Mouse (Mus musculus): Measurements from ENCODE around the gene Glis3. TPM values are rescaled to one million over a fixed set of nuclear protein-coding genes. Genes with fewer than 3 reads are reported as not detected.

The Glis3 gene
- polyA plus RNA-seq, 1 experiment from 2014 or later: 0.13 TPM

GRCm38 (mm10) chr19:28395584-28395861 lies 284.4 kb downstream of the Glis3 start:
- Histone ChIP-seq H3K4me2 (no peak overlapping the region), H3K27ac (no peak overlapping the region), H3K27me3 (no peaks in the 10 kb centered on the region), H3K4me3 (replicated peaks) (no peak overlapping the region), H3K9me3 (replicated peaks) (no peaks in the 10 kb centered on the region), H3K4me1 (replicated peaks) (no peaks in the 10 kb centered on the region), H3K9ac (no peak overlapping the region), H3K36me3 (no peaks in the 10 kb centered on the region)
- ATAC-seq (ENCODE audit: low read depth) (no peak), DNase-seq (no peak)
- 65% methylated on average over 1 of the region's 1 CpGs for WGBS (ENCODE audit: insufficient replicate concordance)

GRCm38 (mm10) chr19:28394826-28395583 lies 284.9 kb downstream of the Glis3 start:
- WGBS (ENCODE audit: insufficient replicate concordance): 67% methylated on average over 12 of the region's 12 CpGs
- Histone ChIP-seq H3K9ac (no peak overlapping the region), H3K36me3 (no peaks in the 10 kb centered on the region), H3K27ac (no peak overlapping the region), H3K27me3 (no peaks in the 10 kb centered on the region), H3K4me1 (replicated peaks) (no peaks in the 10 kb centered on the region), H3K9me3 (replicated peaks) (no peaks in the 10 kb centered on the region), H3K4me3 (replicated peaks) (no peak overlapping the region), H3K4me2 (no peak overlapping the region)
- DNase-seq (no peak), ATAC-seq (ENCODE audit: low read depth) (no peak)

- H3K9me3 ChIP-seq (replicated peaks): no peaks in the 10 kb centered on the region
- H3K4me3 ChIP-seq (replicated peaks): no peak overlapping the region
- no peak overlapping the region for H3K4me2 ChIP-seq
- WGBS (ENCODE audit: insufficient replicate concordance): 71% methylated on average over 7 of the region's 7 CpGs
- H3K27me3 ChIP-seq: no peaks in the 10 kb centered on the region
- H3K36me3 ChIP-seq: no peaks in the 10 kb centered on the region
- DNase-seq: no peak
- no peak for ATAC-seq (ENCODE audit: low read depth)
- H3K27ac ChIP-seq: no peak overlapping the region
- no peaks in the 10 kb centered on the region for H3K4me1 ChIP-seq (replicated peaks)
- H3K9ac ChIP-seq: no peak overlapping the region
Measured at GRCm38 (mm10) chr19:28393766-28394165, 286.1 kb downstream of the Glis3 start.

- no peak overlapping the region for H3K27ac ChIP-seq
- H3K9ac ChIP-seq: no peak overlapping the region
- ATAC-seq (ENCODE audit: low read depth) (no peak), DNase-seq (no peak)
- H3K4me3 ChIP-seq (replicated peaks): no peak overlapping the region
- no peaks in the 10 kb centered on the region for H3K27me3 ChIP-seq
- H3K4me2 ChIP-seq: no peak overlapping the region
- H3K9me3 ChIP-seq (replicated peaks): no peaks in the 10 kb centered on the region
- H3K36me3 ChIP-seq: no peaks in the 10 kb centered on the region
- WGBS (ENCODE audit: insufficient replicate concordance): 74% methylated on average over 3 of the region's 3 CpGs
- no peaks in the 10 kb centered on the region for H3K4me1 ChIP-seq (replicated peaks)
Measured at GRCm38 (mm10) chr19:28392838-28393237, 287.0 kb downstream of the Glis3 start.

GRCm38 (mm10) chr19:28390920-28391319 lies 289.0 kb downstream of the Glis3 start:
- Histone ChIP-seq H3K9me3 (replicated peaks) (no peaks in the 10 kb centered on the region), H3K9ac (no peak overlapping the region), H3K27ac (no peak overlapping the region), H3K27me3 (no peaks in the 10 kb centered on the region), H3K4me1 (replicated peaks) (no peaks in the 10 kb centered on the region), H3K4me3 (replicated peaks) (no peak overlapping the region), H3K4me2 (no peak overlapping the region), H3K36me3 (no peaks in the 10 kb centered on the region)
- WGBS (ENCODE audit: insufficient replicate concordance): 40% methylated on average over 4 of the region's 4 CpGs
- no peak for DNase-seq
- no peak for ATAC-seq (ENCODE audit: low read depth)

- Histone ChIP-seq H3K27me3 (no peaks in the 10 kb centered on the region), H3K4me1 (replicated peaks) (no peaks in the 10 kb centered on the region), H3K27ac (no peak overlapping the region), H3K4me2 (no peak overlapping the region), H3K9ac (no peak overlapping the region), H3K9me3 (replicated peaks) (no peaks in the 10 kb centered on the region), H3K36me3 (no peaks in the 10 kb centered on the region), H3K4me3 (replicated peaks) (no peak overlapping the region)
- DNase-seq: no peak
- WGBS (ENCODE audit: insufficient replicate concordance): 51% methylated on average over 5 of the region's 5 CpGs
- no peak for ATAC-seq (ENCODE audit: low read depth)
Measured at GRCm38 (mm10) chr19:28389146-28389545, 290.7 kb downstream of the Glis3 start.

GRCm38 (mm10) chr19:28383425-28383824 lies 296.5 kb downstream of the Glis3 start:
- H3K4me3 ChIP-seq (replicated peaks): no peak overlapping the region
- no peaks in the 10 kb centered on the region for H3K9me3 ChIP-seq (replicated peaks)
- ATAC-seq (ENCODE audit: low read depth): no peak
- no peak overlapping the region for H3K4me2 ChIP-seq
- H3K27ac ChIP-seq: no peak overlapping the region
- DNase-seq: no peak
- no peak overlapping the region for H3K9ac ChIP-seq
- no peaks in the 10 kb centered on the region for H3K4me1 ChIP-seq (replicated peaks)
- no peaks in the 10 kb centered on the region for H3K27me3 ChIP-seq
- no peaks in the 10 kb centered on the region for H3K36me3 ChIP-seq
- 63% methylated on average over 5 of the region's 5 CpGs for WGBS (ENCODE audit: insufficient replicate concordance)

- Histone ChIP-seq H3K4me1 (replicated peaks) (no peaks in the 10 kb centered on the region), H3K4me2 (no peak overlapping the region), H3K27me3 (no peaks in the 10 kb centered on the region), H3K36me3 (no peaks in the 10 kb centered on the region), H3K9me3 (replicated peaks) (no peaks in the 10 kb centered on the region), H3K9ac (no peak overlapping the region), H3K27ac (no peak overlapping the region), H3K4me3 (replicated peaks) (no peak overlapping the region)
- WGBS (ENCODE audit: insufficient replicate concordance): 55% methylated on average over 8 of the region's 10 CpGs
- DNase-seq: no peak
- no peak for ATAC-seq (ENCODE audit: low read depth)
Measured at GRCm38 (mm10) chr19:28382168-28382911, 297.5 kb downstream of the Glis3 start.

- no peak for DNase-seq
- Histone ChIP-seq H3K4me3 (replicated peaks) (no peak overlapping the region), H3K4me2 (no peak overlapping the region), H3K27ac (no peak overlapping the region), H3K4me1 (replicated peaks) (no peaks in the 10 kb centered on the region), H3K27me3 (no peaks in the 10 kb centered on the region), H3K36me3 (no peaks in the 10 kb centered on the region), H3K9ac (no peak overlapping the region), H3K9me3 (replicated peaks) (no peaks in the 10 kb centered on the region)
- no peak for ATAC-seq (ENCODE audit: low read depth)
- 71% methylated on average over 9 of the region's 9 CpGs for WGBS (ENCODE audit: insufficient replicate concordance)
Measured at GRCm38 (mm10) chr19:28381441-28381840, 298.4 kb downstream of the Glis3 start.

- Histone ChIP-seq H3K36me3 (no peaks in the 10 kb centered on the region), H3K27ac (no peak overlapping the region), H3K4me1 (replicated peaks) (no peaks in the 10 kb centered on the region), H3K9ac (no peak overlapping the region), H3K27me3 (no peaks in the 10 kb centered on the region), H3K4me3 (replicated peaks) (no peak overlapping the region), H3K9me3 (replicated peaks) (no peaks in the 10 kb centered on the region), H3K4me2 (no peak overlapping the region)
- WGBS (ENCODE audit: insufficient replicate concordance): 56% methylated on average over 9 of the region's 9 CpGs
- ATAC-seq (ENCODE audit: low read depth) (no peak), DNase-seq (no peak)
Measured at GRCm38 (mm10) chr19:28380691-28381262, 299.1 kb downstream of the Glis3 start.

GRCm38 (mm10) chr19:28377788-28378295 lies 302.0 kb downstream of the Glis3 start:
- Histone ChIP-seq H3K27ac (no peak overlapping the region), H3K9me3 (replicated peaks) (no peaks in the 10 kb centered on the region), H3K27me3 (no peaks in the 10 kb centered on the region), H3K4me1 (replicated peaks) (no peaks in the 10 kb centered on the region), H3K36me3 (no peaks in the 10 kb centered on the region), H3K4me3 (replicated peaks) (no peak overlapping the region), H3K4me2 (no peak overlapping the region), H3K9ac (no peak overlapping the region)
- ATAC-seq (ENCODE audit: low read depth): no peak
- no peak for DNase-seq
- 62% methylated on average over 5 of the region's 5 CpGs for WGBS (ENCODE audit: insufficient replicate concordance)

All from liver, embryonic 13.5 days (tissue).